Mouse (Mus musculus) frontal cortex, adult (tissue): ENCODE measurements around the gene Ghdc.
A peak's percentile ranks its signal among the peaks of the same experiment; 100 is the strongest.

Experiments used
- ATAC-seq: cut with Nextera tagmentation; 2 replicates; pipeline ENCODE4 v1.9.2; 2017; ENCODE audit warnings: mild to moderate bottlenecking, moderate library complexity, mixed read lengths; ENCODE audit not compliant: low TSS enrichment

Ghdc gene

GRCm38 (mm10) chr11:100746546-100746945 lies 24.2 kb downstream of the Ghdc start:
- ATAC-seq, result no peak

GRCm38 (mm10) chr11:100745085-100745484 lies 25.7 kb downstream of the Ghdc start:
- ATAC-seq, result peak; percentile 31; the same call in 1 of the 2 replicates

GRCm38 (mm10) chr11:100741348-100741747 lies 29.4 kb downstream of the Ghdc start:
- no peak for ATAC-seq

- ATAC-seq, result no peak
Measured at GRCm38 (mm10) chr11:100738749-100739148, 32.0 kb downstream of the Ghdc start.

- ATAC-seq, result peak; percentile 99
Measured at GRCm38 (mm10) chr11:100738066-100738604, 32.6 kb downstream of the Ghdc start, which contains the start of gene Rab5c. Rab5c (minus strand) TSS chr11:100738215.

- ATAC-seq, result no peak
Measured at GRCm38 (mm10) chr11:100737105-100737733, 33.5 kb downstream of the Ghdc start.

- ATAC-seq, result no peak
Measured at GRCm38 (mm10) chr11:100736746-100737080, 34.0 kb downstream of the Ghdc start.

- no peak for ATAC-seq
Measured at GRCm38 (mm10) chr11:100735954-100736745, 34.6 kb downstream of the Ghdc start.

GRCm38 (mm10) chr11:100735134-100735865 lies 35.5 kb downstream of the Ghdc start:
- no peak for ATAC-seq

GRCm38 (mm10) chr11:100730477-100731205 lies 40.1 kb downstream of the Ghdc start:
- no peak for ATAC-seq

- ATAC-seq, result no peak
Measured at GRCm38 (mm10) chr11:100729976-100730375, 40.8 kb downstream of the Ghdc start.

- ATAC-seq, result no peak
Measured at GRCm38 (mm10) chr11:100728601-100729000, 42.2 kb downstream of the Ghdc start.

GRCm38 (mm10) chr11:100727201-100727600 lies 43.6 kb downstream of the Ghdc start:
- no peak for ATAC-seq

GRCm38 (mm10) chr11:100724919-100725512 lies 45.7 kb downstream of the Ghdc start:
- no peak for ATAC-seq

GRCm38 (mm10) chr11:100722493-100723028 lies 48.2 kb downstream of the Ghdc start:
- ATAC-seq, result no peak

GRCm38 (mm10) chr11:100721776-100722492 lies 48.8 kb downstream of the Ghdc start:
- ATAC-seq, result no peak

- no peak for ATAC-seq
Measured at GRCm38 (mm10) chr11:100721254-100721653, 49.5 kb downstream of the Ghdc start.

- ATAC-seq, result peak; percentile 50; the same call in 1 of the 2 replicates
Measured at GRCm38 (mm10) chr11:100720345-100720744, 50.4 kb downstream of the Ghdc start.

GRCm38 (mm10) chr11:100719893-100720292 lies 50.9 kb downstream of the Ghdc start:
- 0 out of 2 replicates have a peak, but pooled peaks have one; percentile 1 for ATAC-seq

- ATAC-seq, result peak; percentile 62
Measured at GRCm38 (mm10) chr11:100719312-100719711, 51.4 kb downstream of the Ghdc start.
